Mouse (Mus musculus) heart, embryonic 12.5 days (tissue): ENCODE results near the gene Rpp25l. TPM values are rescaled to one million over a fixed set of nuclear protein-coding genes. Genes with fewer than 3 reads are reported as not detected.
A peak's percentile ranks its signal among the peaks of the same experiment; 100 is the strongest.

Experiments
- ATAC-seq: fragments of 200-750 bp; cut with Nextera tagmentation; 2 replicates; pipeline ENCODE4 v1.8.0; 2017; ENCODE audit warnings: moderate TSS enrichment, moderate library complexity; ENCODE audit not compliant: insufficient number of reproducible peaks, low FRiP score
- H3K27ac ChIP-seq: fragments of 300-500 bp; sonication (generic); 2 replicates; pipeline ENCODE4 v1.5.1; 2016; ENCODE audit warnings: mild to moderate bottlenecking, moderate library complexity; ENCODE audit not compliant: poor library complexity, severe bottlenecking
- H3K27me3 ChIP-seq: fragments of 300-500 bp; sonication (generic); replicated peaks from 2 replicates; pipeline ENCODE4 v1.6.1; 2016; ENCODE audit warnings: mild to moderate bottlenecking, moderate library complexity
- H3K36me3 ChIP-seq: fragments of 300-500 bp; sonication (generic); 2 replicates; pipeline ENCODE4 v1.6.1; 2016; ENCODE audit warnings: mild to moderate bottlenecking, moderate library complexity
- H3K4me1 ChIP-seq: fragments of 300-500 bp; sonication (generic); replicated peaks from 2 replicates; pipeline ENCODE4 v1.6.1; 2016; ENCODE audit warnings: mild to moderate bottlenecking
- H3K4me2 ChIP-seq: fragments of 300-500 bp; sonication (generic); 2 replicates; pipeline ENCODE4 v1.6.1; 2016; ENCODE audit warnings: mild to moderate bottlenecking, moderate library complexity
- H3K4me3 ChIP-seq: fragments of 300-500 bp; sonication (generic); 2 replicates; pipeline ENCODE4 v1.5.1; 2016; ENCODE audit warnings: mild to moderate bottlenecking
- H3K9ac ChIP-seq: fragments of 300-500 bp; sonication (generic); 2 replicates; pipeline ENCODE4 v1.6.1; 2016; ENCODE audit warnings: mild to moderate bottlenecking, moderate library complexity
- H3K9me3 ChIP-seq: fragments of 300-500 bp; sonication (generic); replicated peaks from 2 replicates; pipeline ENCODE4 v1.6.1; 2016; ENCODE audit warnings: mild to moderate bottlenecking, moderate library complexity
- WGBS: fragments of 180-500 bp; shearing (Covaris S2); methylation state at CpG from one replicate; pipeline ENCODE4 v1.1.7; 2016; 5-methylcytosine and 5-hydroxymethylcytosine counted together
- polyA plus RNA-seq: library from polyadenylated mRNA; unstranded; fragments of >200 nt; fragmentation: Nextera tagmentation; extraction: Ambion mirVana; gene quantifications from 2 replicates; pipeline ENCODE4 v1.2.1, GENCODE M21; 2016

Rpp25l gene
- polyA plus RNA-seq, 1 experiment from 2014 or later, result 39.7 TPM

DNA sequence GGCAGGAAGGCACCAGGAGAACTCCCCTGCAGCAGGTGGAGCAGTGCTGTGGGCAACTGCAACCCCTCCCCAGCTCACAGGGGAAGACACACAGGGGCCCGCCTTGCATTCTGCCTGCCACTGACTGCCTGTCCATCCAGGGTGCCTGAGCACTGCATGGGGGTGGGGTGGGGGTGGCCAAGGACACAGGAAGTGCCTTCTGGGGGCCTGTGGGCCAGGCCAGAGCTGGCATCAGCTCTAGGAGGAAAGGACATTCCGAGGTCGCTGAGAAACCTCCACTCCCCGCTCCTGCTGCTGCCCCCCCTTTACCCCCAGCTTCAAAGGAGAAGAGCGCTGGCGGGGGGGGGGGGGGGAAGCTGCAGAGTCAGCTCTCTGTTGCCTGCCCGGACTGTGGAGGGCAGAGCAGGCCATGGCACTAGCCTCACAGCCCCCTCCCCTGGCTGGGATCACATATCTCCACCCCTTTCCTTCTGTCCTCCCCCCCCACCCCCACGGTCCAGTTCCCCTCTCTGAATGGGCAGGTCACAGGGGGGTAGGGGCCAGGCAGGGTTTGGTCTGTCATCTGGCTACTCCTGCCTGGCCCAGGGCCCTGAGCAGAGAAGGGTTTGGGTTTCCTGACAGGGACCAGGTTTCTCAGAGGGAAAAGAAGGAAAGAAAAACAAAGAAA is 48.2 kb downstream of the Rpp25l start:
- 12% methylated on average over 5 of the region's 8 CpGs for WGBS
- H3K36me3 ChIP-seq, result no peaks in the 10 kb centered on the region
- H3K9me3 ChIP-seq, result no peaks in the 10 kb centered on the region
- H3K4me2 ChIP-seq, result peak overlapping the region; percentile 33
- peaks cover 44% of the 10 kb centered on the region for H3K4me1 ChIP-seq
- peak; percentile 40; the same call in 1 of the 2 replicates for ATAC-seq
- no peak overlapping the region for H3K27ac ChIP-seq
- peaks cover 34% of the 10 kb centered on the region for H3K27me3 ChIP-seq
- H3K9ac ChIP-seq, result peak overlapping the region; percentile 24; the same call in 1 of the 2 replicates
- H3K4me3 ChIP-seq, result no peak overlapping the region

GRCm38 (mm10) chr4:41664533-41664932 is 48.8 kb downstream of the Rpp25l start:
- peaks cover 39% of the 10 kb centered on the region for H3K27me3 ChIP-seq
- 36% methylated on average over 7 of the region's 7 CpGs for WGBS
- H3K9ac ChIP-seq, result 0 out of 2 replicates have a peak overlapping the region, but pooled peaks have one; percentile 24
- no peak for ATAC-seq
- H3K9me3 ChIP-seq, result no peaks in the 10 kb centered on the region
- no peak overlapping the region for H3K4me2 ChIP-seq
- H3K4me1 ChIP-seq, result peaks cover 50% of the 10 kb centered on the region
- H3K36me3 ChIP-seq, result no peaks in the 10 kb centered on the region
- H3K27ac ChIP-seq, result no peak overlapping the region
- no peak overlapping the region for H3K4me3 ChIP-seq

DNA sequence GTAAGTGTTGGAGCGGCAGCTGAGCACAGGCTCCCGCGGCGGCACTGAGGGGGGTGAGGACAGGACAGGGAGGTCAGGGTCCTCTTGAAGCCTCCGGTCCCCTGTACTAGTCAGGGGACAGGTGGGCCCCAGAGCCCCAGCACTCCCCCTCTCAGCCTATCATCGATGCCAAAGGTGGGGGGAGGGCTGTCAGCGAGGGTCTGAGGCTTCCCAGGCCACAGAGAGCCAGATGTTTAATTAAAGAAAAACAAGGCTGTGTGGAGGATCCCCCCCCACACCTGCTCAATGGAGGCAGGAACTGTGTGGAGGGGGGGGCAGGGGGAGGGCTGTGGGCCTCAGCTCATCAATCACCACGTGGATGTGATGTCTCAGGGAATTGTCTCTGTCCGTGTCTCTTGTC is 49.7 kb downstream of the Rpp25l start:
- no peak overlapping the region for H3K27ac ChIP-seq
- no peaks in the 10 kb centered on the region for H3K9me3 ChIP-seq
- no peak overlapping the region for H3K9ac ChIP-seq
- no peaks in the 10 kb centered on the region for H3K36me3 ChIP-seq
- peaks cover 48% of the 10 kb centered on the region for H3K27me3 ChIP-seq
- 28% methylated on average over 9 of the region's 9 CpGs for WGBS
- no peak for ATAC-seq
- no peak overlapping the region for H3K4me3 ChIP-seq
- H3K4me1 ChIP-seq, result peaks cover 55% of the 10 kb centered on the region
- no peak overlapping the region for H3K4me2 ChIP-seq

- H3K27me3 ChIP-seq, result peaks cover 52% of the 10 kb centered on the region
- no peak overlapping the region for H3K9ac ChIP-seq
- 0 out of 2 replicates have a peak, but pooled peaks cover under 1% of the 10 kb centered on the region for H3K36me3 ChIP-seq
- ATAC-seq, result no peak
- no peak overlapping the region for H3K4me3 ChIP-seq
- H3K9me3 ChIP-seq, result no peaks in the 10 kb centered on the region
- 61% methylated on average over 11 of the region's 11 CpGs for WGBS
- no peak overlapping the region for H3K4me2 ChIP-seq
- no peak overlapping the region for H3K27ac ChIP-seq
- peaks cover 57% of the 10 kb centered on the region for H3K4me1 ChIP-seq
These were observed 50.6 kb downstream of the Rpp25l start for GRCm38 (mm10) chr4:41662723-41663122.

Other genes with a start within 250 kb of the Rpp25l start
- gene Kif24, start 248.6 kb downstream of the Rpp25l start, polyA plus RNA-seq, result 6.1 and 6.8 TPM in 2 replicates
- gene Nudt2, start 248.4 kb downstream of the Rpp25l start, polyA plus RNA-seq, result 39.9 and 40.5 TPM in 2 replicates
- 2.6 and 2.9 TPM in 2 replicates for gene AI464131, start 210.5 kb downstream of the Rpp25l start, polyA plus RNA-seq
- gene 1110017D15Rik, start 196.2 kb downstream of the Rpp25l start, polyA plus RNA-seq, result not detected in 2 replicates
- 2.2 and 2.6 TPM in 2 replicates for gene Fam219a, start 144.0 kb downstream of the Rpp25l start, polyA plus RNA-seq
- 1.4 and 2.1 TPM in 2 replicates for gene Dnaic1, start 143.8 kb downstream of the Rpp25l start, polyA plus RNA-seq
- gene Enho, start 73.2 kb downstream of the Rpp25l start, polyA plus RNA-seq, result 4.4 and 4.9 TPM in 2 replicates
- gene Cntfr, start 16.4 kb downstream of the Rpp25l start, polyA plus RNA-seq, result 3.7 TPM in 2 replicates
- 148 and 159 TPM in 2 replicates for gene Il11ra1, start 13.5 kb downstream of the Rpp25l start, polyA plus RNA-seq
- 113 and 118 TPM in 2 replicates for gene Dctn3, start 9.6 kb upstream of the Rpp25l start, polyA plus RNA-seq
- not detected in 2 replicates for gene Arid3c, start 17.6 kb upstream of the Rpp25l start, polyA plus RNA-seq
- 54.6 and 57.0 TPM in 2 replicates for gene Galt, start 41.7 kb upstream of the Rpp25l start, polyA plus RNA-seq
- gene Sigmar1, start 42.6 kb upstream of the Rpp25l start, polyA plus RNA-seq, result 61.2 and 62.1 TPM in 2 replicates
- 45.8 and 47.5 TPM in 2 replicates for gene Ccl27a, start 60.7 kb upstream of the Rpp25l start, polyA plus RNA-seq
- gene Gm21541, start 190.1 kb upstream of the Rpp25l start, polyA plus RNA-seq, result not detected in 2 replicates
- 1.8 and 2.2 TPM in 2 replicates for gene Gm20878, start 228.0 kb upstream of the Rpp25l start, polyA plus RNA-seq